Mouse (Mus musculus) heart, embryonic 11.5 days (tissue): ENCODE measurements around the gene Ptges. TPM values are rescaled to one million over a fixed set of nuclear protein-coding genes. Genes with fewer than 3 reads are reported as not detected.

Experiments used
- ATAC-seq: fragments of 200-750 bp; cut with Nextera tagmentation; replicated peaks from 2 replicates; pipeline ENCODE4 v1.8.0; 2017; ENCODE audit warnings: moderate library complexity; ENCODE audit not compliant: insufficient number of reproducible peaks, low FRiP score, low TSS enrichment
- H3K27ac ChIP-seq: fragments of 300-500 bp; sonication (generic); 2 replicates; pipeline ENCODE4 v1.5.1; 2014; ENCODE audit warnings: mild to moderate bottlenecking, low read depth, low read length
- H3K27me3 ChIP-seq: fragments of 300-500 bp; sonication (generic); 2 replicates; pipeline ENCODE4 v1.6.1; 2014; ENCODE audit warnings: mild to moderate bottlenecking, low read length, mixed read lengths; ENCODE audit not compliant: control insufficient read depth, insufficient read depth
- H3K36me3 ChIP-seq: fragments of 300-500 bp; sonication (generic); 2 replicates; pipeline ENCODE4 v1.6.1; 2014; ENCODE audit warnings: mild to moderate bottlenecking, low read length, moderate library complexity, mixed read lengths; ENCODE audit not compliant: control insufficient read depth, insufficient read depth
- H3K4me1 ChIP-seq: fragments of 300-500 bp; sonication (generic); 2 replicates; pipeline ENCODE4 v1.6.1; 2014; ENCODE audit warnings: low read length; ENCODE audit not compliant: control insufficient read depth, insufficient read depth
- H3K4me2 ChIP-seq: fragments of 300-500 bp; sonication (generic); 2 replicates; pipeline ENCODE4 v1.6.1; 2014; ENCODE audit warnings: mild to moderate bottlenecking, moderate library complexity
- H3K4me3 ChIP-seq: fragments of 300-500 bp; sonication (generic); 2 replicates; pipeline ENCODE4 v1.5.1; 2014; ENCODE audit warnings: low read depth, low read length
- H3K9ac ChIP-seq: fragments of 300-500 bp; sonication (generic); 2 replicates; pipeline ENCODE4 v1.6.1; 2014; ENCODE audit warnings: mild to moderate bottlenecking, low read depth, low read length, moderate library complexity
- H3K9me3 ChIP-seq: fragments of 300-500 bp; sonication (generic); replicated peaks from 2 replicates; pipeline ENCODE4 v1.6.1; 2016; ENCODE audit warnings: low read length; ENCODE audit not compliant: control insufficient read depth
- WGBS: fragments of 180-500 bp; shearing (Covaris S2); extraction: QIAGEN DNeasy Blood & Tissue Kit; methylation state at CpG from one replicate; pipeline ENCODE4 v1.1.7; 2014; ENCODE audit not compliant: insufficient replicate concordance; 5-methylcytosine and 5-hydroxymethylcytosine counted together
- polyA plus RNA-seq: library from polyadenylated mRNA; unstranded; fragments of >200 nt; fragmentation: Nextera tagmentation; extraction: Ambion mirVana; gene quantifications from 2 replicates; pipeline ENCODE4 v1.2.1, GENCODE M21; 2014

The Ptges gene
- polyA plus RNA-seq, result 3.1 and 3.6 TPM in 2 replicates

DNA sequence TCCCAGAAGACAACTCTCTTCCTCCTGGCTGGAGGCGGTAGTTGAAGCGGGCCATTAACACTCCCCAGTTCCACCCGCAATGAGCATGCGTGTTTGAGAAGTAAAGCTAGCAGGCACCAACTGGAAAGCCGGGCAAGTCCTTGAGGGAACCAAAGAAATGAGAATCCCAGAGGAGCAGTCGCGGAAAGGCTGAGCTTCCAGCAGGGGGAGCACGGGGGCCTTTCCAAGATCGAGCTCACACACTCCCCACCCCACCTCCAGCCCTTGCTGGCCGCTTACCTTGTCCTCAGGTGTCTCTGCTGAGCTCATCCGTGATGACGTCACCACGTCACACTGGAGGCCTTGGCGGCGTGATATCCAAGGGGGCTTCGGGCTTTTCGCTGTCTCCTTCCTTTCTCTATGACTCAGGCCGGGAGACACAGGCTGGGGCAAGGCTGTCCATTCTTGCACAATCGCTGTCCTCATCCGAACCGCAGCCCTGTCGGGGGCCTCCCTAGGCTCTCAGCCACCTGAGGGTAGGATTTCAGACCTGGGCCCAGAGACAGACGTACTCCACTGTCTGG is at the start of gene Ptges:
Gene Ptges (minus strand): TSS at position 381 of the 563 bp plus-strand sequence.
- 2% methylated on average over 23 of the region's 23 CpGs for WGBS
- Histone ChIP-seq H3K9ac (peak within 1 kb of the TSS; percentile 50), H3K9me3 (no peaks in the 10 kb centered on the region), H3K27ac (no peak within 1 kb of the TSS), H3K27me3 (no peaks in the 10 kb centered on the region), H3K36me3 (no peaks in the 10 kb centered on the region), H3K4me2 (peak within 1 kb of the TSS; percentile 64), H3K4me1 (peaks cover 25% of the 10 kb centered on the region), H3K4me3 (0 out of 2 replicates have a peak within 1 kb of the TSS, but pooled peaks have one; percentile 14)
- ATAC-seq, result no peak; the same call in 1 of the 2 replicates

DNA sequence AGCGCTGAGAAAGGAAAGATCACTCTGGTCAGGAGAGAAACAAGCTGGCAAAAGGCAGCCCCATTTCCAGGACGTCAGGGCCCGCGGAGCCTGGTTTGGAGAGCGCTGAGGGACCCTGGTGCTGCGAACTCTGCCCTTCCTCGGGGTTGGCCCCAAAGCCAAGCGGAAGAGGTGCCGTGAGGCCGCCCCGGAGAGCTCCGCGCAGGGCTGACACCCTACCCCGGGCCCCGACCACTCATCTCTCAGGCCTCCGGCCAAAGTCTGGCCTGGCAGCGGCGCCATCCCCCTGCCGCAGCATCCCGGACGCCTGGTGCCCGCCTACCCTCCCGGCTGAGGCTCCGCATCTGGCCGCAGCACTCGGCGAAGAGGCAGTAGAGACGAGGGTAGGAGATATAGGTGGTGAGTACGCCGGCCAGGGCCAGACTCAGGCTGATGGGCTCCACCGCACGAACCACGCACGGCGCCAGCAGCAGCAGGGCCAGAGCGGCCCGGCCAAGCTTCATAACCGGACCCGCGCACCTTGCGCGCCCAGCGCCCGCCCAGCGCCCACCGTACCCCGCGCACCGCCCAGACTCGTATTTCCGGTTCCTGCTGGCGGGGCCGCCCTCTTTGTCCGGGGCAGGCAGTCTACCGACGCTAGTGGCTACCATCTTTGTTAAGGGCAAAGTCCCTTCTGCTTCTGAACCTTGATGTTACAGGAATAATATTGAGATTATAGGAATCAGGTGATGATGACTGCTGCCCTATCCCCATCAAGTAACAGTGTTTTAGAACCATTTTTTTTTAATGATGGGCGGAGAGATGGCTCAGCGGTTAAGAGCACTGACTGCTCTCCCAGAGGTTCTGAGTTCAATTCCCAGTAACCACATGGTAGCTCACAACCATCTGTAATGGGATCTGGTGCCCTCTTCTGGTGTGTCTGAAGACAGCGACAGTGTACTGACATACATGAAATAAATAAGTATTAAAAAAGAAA is 38.0 kb upstream of the Ptges start, which contains the start of gene Tor1a:
Gene Tor1a (minus strand): TSS at position 582 of the 976 bp plus-strand sequence.
- WGBS, result 2% methylated on average over 59 of the region's 59 CpGs
- H3K9me3 ChIP-seq, result no peaks in the 10 kb centered on the region
- H3K4me1 ChIP-seq, result peaks cover 10% of the 10 kb centered on the region
- peak within 1 kb of the TSS; percentile 98 for H3K4me3 ChIP-seq
- no peaks in the 10 kb centered on the region for H3K27me3 ChIP-seq
- peak within 1 kb of the TSS; percentile 68 for H3K4me2 ChIP-seq
- peaks cover 7% of the 10 kb centered on the region; the same call in 1 of the 2 replicates for H3K36me3 ChIP-seq
- H3K9ac ChIP-seq, result peak within 1 kb of the TSS; percentile 90
- ATAC-seq, result peak; percentile 86
- peak within 1 kb of the TSS; percentile 59; the same call in 1 of the 2 replicates for H3K27ac ChIP-seq

DNA sequence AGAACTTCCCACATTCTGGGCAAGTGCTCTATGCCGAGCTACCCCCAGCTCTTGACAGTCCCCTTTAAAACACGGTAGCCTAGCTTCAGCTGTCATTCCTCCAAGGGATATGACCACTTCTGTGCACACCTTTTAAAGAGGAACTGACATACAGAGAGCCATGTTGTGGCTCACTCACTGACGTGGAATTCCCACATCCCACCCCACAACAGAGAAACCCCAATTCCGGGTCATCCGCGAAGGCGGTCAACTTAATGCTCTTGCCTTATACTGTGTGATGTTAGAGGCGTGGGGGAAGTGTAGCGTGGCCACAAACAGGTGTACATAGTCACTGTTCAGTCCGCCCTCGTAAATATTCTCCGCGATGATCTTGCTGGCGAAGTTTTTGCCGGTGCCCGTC is 37.2 kb upstream of the Ptges start:
- H3K36me3 ChIP-seq, result peaks cover 9% of the 10 kb centered on the region; the same call in 1 of the 2 replicates
- WGBS, result 22% methylated on average over 16 of the region's 16 CpGs

DNA sequence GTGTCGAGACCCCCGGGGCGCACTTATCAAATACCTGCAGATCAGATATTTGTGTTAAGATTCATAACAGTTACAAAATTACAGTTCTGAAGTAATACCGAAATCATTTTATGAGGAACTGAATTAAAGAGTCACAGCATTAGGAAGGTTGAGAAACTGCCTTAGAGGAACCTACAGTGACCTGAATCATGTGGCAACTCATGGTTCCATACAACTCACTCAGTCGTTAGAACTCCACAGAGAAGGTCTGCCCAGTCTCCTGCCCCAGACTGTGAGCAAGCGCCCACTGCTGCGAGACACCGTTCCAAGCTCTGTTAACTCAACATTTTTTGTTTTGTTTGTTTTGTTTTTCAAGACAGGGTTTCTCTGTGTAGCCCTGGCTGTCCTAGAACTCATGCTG is 36.0 kb upstream of the Ptges start:
- WGBS, result 88% methylated on average over 8 of the region's 8 CpGs

More for the DNA sequence above, 37.2 kb upstream of the Ptges start:
- no peak overlapping the region for H3K27ac ChIP-seq
- H3K9me3 ChIP-seq, result no peaks in the 10 kb centered on the region
- H3K27me3 ChIP-seq, result no peaks in the 10 kb centered on the region
- H3K4me2 ChIP-seq, result peak overlapping the region; percentile 68
- no peak for ATAC-seq
- peaks cover 10% of the 10 kb centered on the region for H3K4me1 ChIP-seq
- H3K4me3 ChIP-seq, result peak overlapping the region; percentile 98
- peak overlapping the region; percentile 90 for H3K9ac ChIP-seq

DNA sequence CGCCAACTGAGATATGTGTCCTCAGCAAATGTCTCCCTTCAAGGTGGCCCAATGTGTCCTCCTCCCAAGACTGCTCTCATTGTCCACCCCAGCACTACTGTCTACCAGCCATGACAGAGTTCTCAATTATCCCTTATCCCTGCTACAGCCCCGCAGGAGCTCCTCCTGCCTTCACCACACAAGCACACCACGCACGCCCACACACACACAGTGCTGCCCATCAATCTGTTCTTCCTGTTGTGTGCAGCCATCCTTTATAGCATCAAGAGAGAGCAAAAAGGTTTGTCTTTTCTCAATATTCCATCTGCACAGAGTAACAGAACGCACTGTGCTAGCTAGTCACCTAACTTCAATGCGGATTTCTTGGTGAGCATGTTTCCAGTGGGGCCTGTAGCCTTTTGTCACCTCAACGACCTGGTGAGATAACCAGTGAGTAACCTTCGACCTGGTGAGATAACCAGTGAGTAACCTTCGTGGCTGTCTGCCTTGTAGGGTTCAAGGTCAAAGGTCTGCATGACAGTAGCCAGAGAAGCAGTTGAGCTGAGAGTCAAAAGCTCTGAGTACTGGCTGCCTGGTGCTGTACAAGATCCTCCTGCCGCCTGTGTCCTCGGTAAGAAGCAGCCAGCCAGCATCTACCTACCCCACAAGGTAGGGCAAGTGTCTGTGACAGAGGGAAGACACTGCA is 33.0 kb upstream of the Ptges start:
- H3K4me2 ChIP-seq, result no peak overlapping the region
- no peak overlapping the region for H3K4me3 ChIP-seq
- H3K27me3 ChIP-seq, result no peaks in the 10 kb centered on the region
- H3K4me1 ChIP-seq, result peaks cover 10% of the 10 kb centered on the region
- peaks cover 36% of the 10 kb centered on the region for H3K36me3 ChIP-seq
- H3K9me3 ChIP-seq, result no peaks in the 10 kb centered on the region
- H3K9ac ChIP-seq, result no peak overlapping the region
- 62% methylated on average over 11 of the region's 11 CpGs for WGBS
- H3K27ac ChIP-seq, result no peak overlapping the region
- no peak for ATAC-seq

More for the DNA sequence above, 36.0 kb upstream of the Ptges start:
- Histone ChIP-seq H3K4me2 (no peak overlapping the region), H3K4me3 (no peak overlapping the region), H3K9ac (no peak overlapping the region), H3K9me3 (no peaks in the 10 kb centered on the region), H3K27ac (no peak overlapping the region), H3K27me3 (no peaks in the 10 kb centered on the region), H3K36me3 (peaks cover 14% of the 10 kb centered on the region; the same call in 1 of the 2 replicates), H3K4me1 (peaks cover 10% of the 10 kb centered on the region)
- no peak for ATAC-seq

DNA sequence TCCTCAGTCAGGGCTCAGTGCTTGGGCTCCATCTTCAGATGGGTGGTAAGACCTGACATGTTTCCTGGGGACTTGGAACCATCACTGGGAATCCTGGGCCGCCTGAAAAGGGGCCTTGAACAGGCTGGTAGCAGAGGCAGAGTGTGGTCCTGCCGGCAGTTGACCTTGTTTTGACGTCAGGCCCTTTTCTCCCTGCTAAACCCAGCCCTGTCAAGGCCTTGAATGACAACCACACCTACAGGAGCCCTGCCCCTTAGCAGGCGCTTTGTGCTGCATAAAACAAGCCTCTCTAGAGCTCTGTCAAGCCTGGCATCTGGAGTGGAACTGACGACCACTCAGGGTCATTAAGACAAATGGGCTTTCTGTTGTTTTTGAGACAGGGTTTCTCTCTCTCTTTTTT is 30.2 kb upstream of the Ptges start:
- Histone ChIP-seq H3K4me1 (no peaks in the 10 kb centered on the region; the same call in 1 of the 2 replicates), H3K9me3 (no peaks in the 10 kb centered on the region), H3K27ac (no peak overlapping the region), H3K36me3 (peaks cover 46% of the 10 kb centered on the region), H3K4me2 (no peak overlapping the region), H3K4me3 (no peak overlapping the region), H3K27me3 (no peaks in the 10 kb centered on the region), H3K9ac (no peak overlapping the region)
- ATAC-seq, result no peak
- 53% methylated on average over 5 of the region's 5 CpGs for WGBS

DNA sequence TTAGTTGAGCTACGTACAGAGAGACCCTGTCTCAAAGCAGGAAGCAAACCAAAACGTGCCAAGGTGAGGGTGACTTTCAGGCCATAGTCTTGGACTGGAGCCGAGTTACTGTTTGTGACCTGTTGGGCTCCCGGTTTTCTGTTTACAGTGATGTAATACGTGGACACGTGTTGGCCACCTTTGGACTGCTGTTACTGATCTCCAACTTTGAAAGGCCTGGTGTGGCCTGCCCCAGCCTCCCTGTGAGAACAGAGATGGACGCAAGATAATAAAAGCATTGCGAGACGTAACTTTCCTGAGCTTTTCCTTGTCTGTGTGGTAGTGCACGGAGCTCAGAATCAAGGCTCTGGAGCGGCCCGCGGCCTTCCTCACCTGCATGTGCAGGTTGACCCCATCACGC is 29.1 kb upstream of the Ptges start:
- 89% methylated on average over 14 of the region's 14 CpGs for WGBS

DNA sequence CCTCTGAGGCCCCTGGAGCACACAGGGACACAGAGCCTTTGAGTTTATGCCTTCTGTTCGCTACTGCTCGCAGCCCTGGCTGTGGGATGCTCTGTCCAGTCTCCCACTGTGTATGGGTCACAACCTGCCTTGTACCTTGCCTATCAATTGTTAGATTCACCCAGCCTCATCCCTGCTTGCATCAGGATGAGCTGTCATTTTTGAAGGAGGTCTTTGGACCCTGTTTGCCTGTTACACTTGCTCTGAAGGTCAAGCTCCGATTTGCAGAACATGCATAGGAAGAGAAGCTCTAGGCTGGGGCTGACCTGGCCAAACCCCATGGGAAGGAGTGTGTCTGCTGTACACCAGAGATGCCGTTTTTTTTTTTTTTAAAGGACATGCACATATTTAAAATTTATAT is 27.8 kb upstream of the Ptges start:
- Histone ChIP-seq H3K4me3 (no peak overlapping the region), H3K9ac (no peak overlapping the region), H3K9me3 (no peaks in the 10 kb centered on the region), H3K4me1 (peaks cover 11% of the 10 kb centered on the region; the same call in 1 of the 2 replicates), H3K27ac (no peak overlapping the region), H3K4me2 (no peak overlapping the region), H3K36me3 (peaks cover 38% of the 10 kb centered on the region), H3K27me3 (no peaks in the 10 kb centered on the region)
- 90% methylated on average over 4 of the region's 4 CpGs for WGBS
- ATAC-seq, result no peak

More for the DNA sequence above, 29.1 kb upstream of the Ptges start:
- H3K4me2 ChIP-seq, result no peak overlapping the region
- H3K9ac ChIP-seq, result no peak overlapping the region
- H3K27ac ChIP-seq, result no peak overlapping the region
- no peak for ATAC-seq
- peaks cover 44% of the 10 kb centered on the region for H3K36me3 ChIP-seq
- no peak overlapping the region for H3K4me3 ChIP-seq
- H3K27me3 ChIP-seq, result no peaks in the 10 kb centered on the region
- peaks cover 8% of the 10 kb centered on the region; the same call in 1 of the 2 replicates for H3K4me1 ChIP-seq
- H3K9me3 ChIP-seq, result no peaks in the 10 kb centered on the region
